Mouse (Mus musculus) hindbrain, embryonic 13.5 days (tissue): ENCODE data around the gene Nipal3. TPM values are rescaled to one million over a fixed set of nuclear protein-coding genes. Genes with fewer than 3 reads are reported as not detected.
A peak's percentile ranks its signal among the peaks of the same experiment; 100 is the strongest.

Source experiments
- ATAC-seq: fragments of 200-750 bp; cut with Nextera tagmentation; 2 replicates; pipeline ENCODE4 v1.8.0; 2017; ENCODE audit warnings: moderate TSS enrichment; ENCODE audit not compliant: low FRiP score
- H3K27ac ChIP-seq: fragments of 300-500 bp; sonication (generic); 2 replicates; pipeline ENCODE4 v1.5.1; 2015; ENCODE audit warnings: inconsistent platforms, mild to moderate bottlenecking, moderate library complexity
- H3K27me3 ChIP-seq: fragments of 300-500 bp; sonication (generic); 2 replicates; pipeline ENCODE4 v1.6.1; 2015; ENCODE audit warnings: mild to moderate bottlenecking, inconsistent platforms
- H3K36me3 ChIP-seq: fragments of 300-500 bp; sonication (generic); 2 replicates; pipeline ENCODE4 v1.6.1; 2015; ENCODE audit warnings: mild to moderate bottlenecking, inconsistent platforms
- H3K4me1 ChIP-seq: fragments of 300-500 bp; sonication (generic); replicated peaks from 2 replicates; pipeline ENCODE4 v1.6.1; 2015; ENCODE audit warnings: inconsistent platforms
- H3K4me2 ChIP-seq: fragments of 300-500 bp; sonication (generic); 2 replicates; pipeline ENCODE4 v1.6.1; 2015; ENCODE audit warnings: inconsistent platforms, mild to moderate bottlenecking, moderate library complexity
- H3K4me3 ChIP-seq: fragments of 300-500 bp; sonication (generic); 2 replicates; pipeline ENCODE4 v1.5.1; 2015; ENCODE audit warnings: mild to moderate bottlenecking, inconsistent platforms
- H3K9ac ChIP-seq: fragments of 300-500 bp; sonication (generic); 2 replicates; pipeline ENCODE4 v1.6.1; 2015; ENCODE audit warnings: mild to moderate bottlenecking, inconsistent platforms
- H3K9me3 ChIP-seq: fragments of 300-500 bp; sonication (generic); 2 replicates; pipeline ENCODE4 v1.6.1; 2016; ENCODE audit warnings: inconsistent platforms
- WGBS: fragments of 180-500 bp; shearing (Covaris S2); methylation state at CpG from one replicate; pipeline ENCODE4 v1.1.7; 2015; 5-methylcytosine and 5-hydroxymethylcytosine counted together
- polyA plus RNA-seq: library from polyadenylated mRNA; unstranded; fragments of >200 nt; fragmentation: Nextera tagmentation; extraction: Ambion mirVana; gene quantifications from 2 replicates; pipeline ENCODE4 v1.2.1, GENCODE M21; 2015

The Nipal3 gene
- polyA plus RNA-seq, 1 experiment from 2014 or later, result 6.5 TPM

GRCm38 (mm10) chr4:135429990-135430760, 64.7 kb downstream of the Nipal3 start:
- Histone ChIP-seq H3K27ac (no peak overlapping the region), H3K4me1 (peaks cover 26% of the 10 kb centered on the region), H3K4me3 (no peak overlapping the region), H3K4me2 (no peak overlapping the region), H3K27me3 (no peaks in the 10 kb centered on the region), H3K9me3 (no peaks in the 10 kb centered on the region), H3K9ac (no peak overlapping the region), H3K36me3 (no peaks in the 10 kb centered on the region; the same call in 1 of the 2 replicates)
- 85% methylated on average over 8 of the region's 8 CpGs for WGBS
- no peak for ATAC-seq

GRCm38 (mm10) chr4:135429383-135429782, 65.5 kb downstream of the Nipal3 start:
- 90% methylated on average over 4 of the region's 4 CpGs for WGBS
- ATAC-seq, result no peak
- no peak overlapping the region for H3K4me3 ChIP-seq

GRCm38 (mm10) chr4:135426587-135426986, 68.3 kb downstream of the Nipal3 start:
- Histone ChIP-seq H3K27me3 (no peaks in the 10 kb centered on the region), H3K36me3 (peaks cover 32% of the 10 kb centered on the region), H3K27ac (no peak overlapping the region), H3K9me3 (no peaks in the 10 kb centered on the region), H3K4me3 (no peak overlapping the region), H3K4me2 (no peak overlapping the region), H3K4me1 (0 out of 2 replicates have a peak, but pooled peaks cover 5% of the 10 kb centered on the region), H3K9ac (0 out of 2 replicates have a peak overlapping the region, but pooled peaks have one; percentile 1)
- 95% methylated on average over 7 of the region's 7 CpGs for WGBS
- ATAC-seq, result no peak

More at GRCm38 (mm10) chr4:135429383-135429782, 65.5 kb downstream of the Nipal3 start:
- peaks cover 5% of the 10 kb centered on the region for H3K36me3 ChIP-seq
- no peaks in the 10 kb centered on the region for H3K9me3 ChIP-seq
- no peaks in the 10 kb centered on the region for H3K27me3 ChIP-seq
- H3K4me1 ChIP-seq, result peaks cover 21% of the 10 kb centered on the region
- H3K27ac ChIP-seq, result no peak overlapping the region
- H3K4me2 ChIP-seq, result no peak overlapping the region
- H3K9ac ChIP-seq, result no peak overlapping the region

GRCm38 (mm10) chr4:135425625-135426024, 69.2 kb downstream of the Nipal3 start:
- no peaks in the 10 kb centered on the region for H3K9me3 ChIP-seq
- H3K27me3 ChIP-seq, result no peaks in the 10 kb centered on the region
- WGBS, result 86% methylated on average over 9 of the region's 9 CpGs
- no peak overlapping the region for H3K4me2 ChIP-seq
- 0 out of 2 replicates have a peak, but pooled peaks cover 5% of the 10 kb centered on the region for H3K4me1 ChIP-seq
- H3K9ac ChIP-seq, result no peak overlapping the region
- H3K27ac ChIP-seq, result no peak overlapping the region
- no peak for ATAC-seq
- peaks cover 40% of the 10 kb centered on the region for H3K36me3 ChIP-seq
- H3K4me3 ChIP-seq, result no peak overlapping the region

- H3K4me1 ChIP-seq, result no peaks in the 10 kb centered on the region
- no peaks in the 10 kb centered on the region for H3K9me3 ChIP-seq
- H3K27me3 ChIP-seq, result no peaks in the 10 kb centered on the region
- no peak overlapping the region for H3K4me2 ChIP-seq
- H3K27ac ChIP-seq, result no peak overlapping the region
- no peak overlapping the region for H3K9ac ChIP-seq
- ATAC-seq, result no peak
- H3K4me3 ChIP-seq, result no peak overlapping the region
- peaks cover 85% of the 10 kb centered on the region for H3K36me3 ChIP-seq
- 94% methylated on average over 13 of the region's 13 CpGs for WGBS
Measured at GRCm38 (mm10) chr4:135420961-135421360, 73.9 kb downstream of the Nipal3 start.

DNA sequence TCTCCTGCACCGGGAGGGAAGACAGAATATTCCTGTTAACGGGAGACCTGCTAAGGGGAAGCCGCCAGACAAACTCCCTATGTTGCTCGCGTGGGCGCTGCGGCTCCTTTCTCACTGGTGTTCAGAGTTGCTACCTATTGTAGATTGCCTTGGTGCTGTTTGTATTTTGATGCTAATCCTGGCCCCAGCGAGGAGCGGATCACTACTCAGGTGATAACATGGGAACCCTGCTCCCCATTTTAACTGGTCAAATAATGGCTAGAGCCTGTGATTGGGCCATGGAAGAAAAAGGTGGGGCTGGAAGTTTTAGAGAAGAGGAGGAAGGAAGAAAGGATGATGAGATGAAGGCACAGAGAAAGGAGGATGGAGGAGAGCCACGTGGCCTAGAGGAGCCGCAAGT, 74.4 kb downstream of the Nipal3 start:
- Histone ChIP-seq H3K27me3 (no peaks in the 10 kb centered on the region), H3K4me1 (no peaks in the 10 kb centered on the region), H3K4me2 (no peak overlapping the region), H3K36me3 (peaks cover 91% of the 10 kb centered on the region), H3K4me3 (no peak overlapping the region), H3K27ac (no peak overlapping the region), H3K9me3 (no peaks in the 10 kb centered on the region), H3K9ac (no peak overlapping the region)
- no peak for ATAC-seq
- WGBS, result 83% methylated on average over 11 of the region's 11 CpGs

- no peak overlapping the region for H3K4me2 ChIP-seq
- H3K4me3 ChIP-seq, result no peak overlapping the region
- H3K9me3 ChIP-seq, result no peaks in the 10 kb centered on the region
- no peak for ATAC-seq
- H3K27ac ChIP-seq, result no peak overlapping the region
- 88% methylated on average over 21 of the region's 21 CpGs for WGBS
- H3K4me1 ChIP-seq, result no peaks in the 10 kb centered on the region
- no peaks in the 10 kb centered on the region for H3K27me3 ChIP-seq
- H3K9ac ChIP-seq, result no peak overlapping the region
- peaks cover 93% of the 10 kb centered on the region for H3K36me3 ChIP-seq
Measured at GRCm38 (mm10) chr4:135419996-135420395, 74.8 kb downstream of the Nipal3 start.

DNA sequence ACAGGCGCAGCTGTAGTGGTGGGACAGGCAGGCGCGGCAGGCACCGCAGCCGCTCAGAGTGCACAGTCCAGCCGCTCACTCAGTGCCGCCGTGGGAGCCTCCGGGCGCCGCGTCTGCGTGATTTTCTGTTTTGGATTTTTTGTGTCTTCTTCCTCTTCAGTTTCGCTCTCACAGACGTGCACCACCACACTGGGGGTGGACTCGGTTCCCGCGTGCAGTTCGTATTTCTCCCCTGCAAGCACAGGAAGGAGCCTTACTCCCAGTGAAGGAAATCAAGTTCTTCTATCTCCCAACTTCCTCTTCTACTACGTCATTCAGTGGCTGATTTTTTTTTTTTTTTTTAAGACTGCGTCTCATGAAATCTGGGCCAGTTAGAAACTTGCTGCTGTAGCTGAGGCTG, 78.5 kb downstream of the Nipal3 start:
- Histone ChIP-seq H3K27ac (no peak overlapping the region), H3K27me3 (no peaks in the 10 kb centered on the region), H3K4me2 (no peak overlapping the region), H3K9ac (no peak overlapping the region), H3K9me3 (no peaks in the 10 kb centered on the region), H3K36me3 (peaks cover 88% of the 10 kb centered on the region), H3K4me3 (no peak overlapping the region), H3K4me1 (no peaks in the 10 kb centered on the region)
- WGBS, result 93% methylated on average over 21 of the region's 21 CpGs
- ATAC-seq, result no peak

DNA sequence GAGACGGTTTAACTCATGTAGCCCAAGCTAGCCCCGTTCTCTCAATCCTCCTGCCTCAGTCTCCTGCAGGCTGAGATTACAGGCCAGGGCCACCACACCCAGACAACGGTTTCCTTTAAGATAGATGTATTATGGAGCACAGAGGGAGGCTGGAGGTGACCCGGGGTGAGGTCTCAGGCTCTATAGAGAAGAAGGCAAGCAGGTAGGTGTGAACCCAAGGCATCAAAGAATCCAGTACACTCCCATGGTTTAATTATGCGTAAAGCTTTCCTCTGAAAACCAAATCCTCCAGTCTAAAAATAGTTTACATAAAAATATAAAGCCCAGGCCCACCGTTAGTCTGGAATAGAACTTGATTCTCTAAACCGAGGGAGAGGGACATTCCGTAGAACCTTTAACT, 81.3 kb downstream of the Nipal3 start:
- H3K9ac ChIP-seq, result no peak overlapping the region
- 84% methylated on average over 8 of the region's 8 CpGs for WGBS
- no peaks in the 10 kb centered on the region for H3K4me1 ChIP-seq
- no peak overlapping the region for H3K4me2 ChIP-seq
- peaks cover 80% of the 10 kb centered on the region for H3K36me3 ChIP-seq
- ATAC-seq, result no peak
- no peaks in the 10 kb centered on the region for H3K9me3 ChIP-seq
- no peaks in the 10 kb centered on the region for H3K27me3 ChIP-seq
- H3K4me3 ChIP-seq, result no peak overlapping the region
- H3K27ac ChIP-seq, result no peak overlapping the region

DNA sequence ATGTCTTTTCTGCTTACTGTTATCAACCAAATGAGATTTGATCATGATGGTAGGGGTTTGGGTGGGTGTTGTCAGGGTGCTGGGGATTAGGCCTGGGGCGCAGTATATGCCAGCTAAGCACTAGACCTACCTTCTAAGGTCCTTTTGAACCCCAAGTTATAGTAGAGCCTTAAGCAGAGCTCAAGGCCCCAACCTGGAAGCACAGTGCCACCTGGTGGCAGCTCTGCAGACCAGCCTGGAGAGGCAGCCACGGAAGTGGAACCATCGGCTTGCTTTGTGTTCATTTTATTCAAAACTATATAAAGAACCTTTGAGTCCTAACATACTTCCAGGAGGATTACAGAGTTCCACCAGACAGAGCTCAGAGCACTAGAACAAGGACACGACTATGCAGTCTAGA, 83.2 kb downstream of the Nipal3 start:
- no peak for ATAC-seq
- Histone ChIP-seq H3K4me1 (no peaks in the 10 kb centered on the region), H3K4me2 (no peak overlapping the region), H3K9me3 (no peaks in the 10 kb centered on the region), H3K4me3 (no peak overlapping the region), H3K36me3 (peaks cover 61% of the 10 kb centered on the region), H3K27ac (no peak overlapping the region), H3K27me3 (no peaks in the 10 kb centered on the region), H3K9ac (no peak overlapping the region)
- WGBS, result 43% methylated on average over 4 of the region's 4 CpGs

DNA sequence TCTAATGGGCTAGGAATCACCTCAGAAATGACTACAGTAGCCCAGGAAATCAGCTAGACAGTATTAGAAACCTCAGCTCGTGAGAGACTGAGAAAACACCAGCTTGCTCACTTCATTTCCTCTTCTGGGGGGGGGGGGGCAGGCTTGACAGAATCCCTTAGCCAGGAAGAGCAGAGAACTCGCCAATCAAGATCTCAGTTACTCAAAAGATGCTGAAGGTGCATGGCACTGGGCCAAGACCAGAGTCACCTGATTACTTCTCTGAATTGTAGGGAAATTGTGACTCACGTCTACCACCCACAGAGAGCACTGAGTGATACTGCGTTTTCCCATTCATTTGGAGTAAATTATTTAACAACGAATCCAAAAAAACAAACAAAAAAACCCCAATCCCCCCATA, 88.7 kb downstream of the Nipal3 start:
- H3K27me3 ChIP-seq, result 0 out of 2 replicates have a peak, but pooled peaks cover 2% of the 10 kb centered on the region
- no peak for ATAC-seq
- H3K9ac ChIP-seq, result no peak overlapping the region
- H3K4me3 ChIP-seq, result no peak overlapping the region
- no peak overlapping the region for H3K27ac ChIP-seq
- peaks cover 16% of the 10 kb centered on the region; the same call in 1 of the 2 replicates for H3K36me3 ChIP-seq
- H3K4me1 ChIP-seq, result no peaks in the 10 kb centered on the region
- no peaks in the 10 kb centered on the region for H3K9me3 ChIP-seq
- WGBS, result 67% methylated on average over 5 of the region's 5 CpGs
- H3K4me2 ChIP-seq, result no peak overlapping the region

DNA sequence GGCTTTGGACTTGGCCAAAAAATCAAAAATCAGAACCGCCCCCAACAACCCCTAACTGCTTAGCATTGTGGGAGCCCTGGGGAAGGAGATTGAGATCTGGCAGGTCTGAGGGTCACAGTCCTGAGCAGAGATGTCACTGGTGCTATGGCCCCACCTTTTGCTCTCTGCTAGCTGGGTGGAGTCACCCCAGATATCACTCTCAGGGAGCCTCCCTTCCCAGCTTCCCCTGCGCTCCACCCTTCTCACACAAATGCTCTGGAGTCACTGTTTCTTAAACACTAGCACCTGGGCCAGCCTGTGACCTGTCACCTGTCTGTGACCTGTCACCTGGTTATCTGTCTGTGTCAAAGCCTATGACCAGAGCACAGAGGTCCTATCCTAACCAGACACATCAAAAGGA, 89.9 kb downstream of the Nipal3 start:
- no peak overlapping the region for H3K9ac ChIP-seq
- no peaks in the 10 kb centered on the region for H3K9me3 ChIP-seq
- peaks cover 7% of the 10 kb centered on the region; the same call in 1 of the 2 replicates for H3K36me3 ChIP-seq
- H3K4me1 ChIP-seq, result no peaks in the 10 kb centered on the region
- H3K4me2 ChIP-seq, result no peak overlapping the region
- no peak overlapping the region for H3K27ac ChIP-seq
- no peak for ATAC-seq
- 93% methylated on average over 2 of the region's 2 CpGs for WGBS
- no peak overlapping the region for H3K4me3 ChIP-seq
- H3K27me3 ChIP-seq, result 0 out of 2 replicates have a peak, but pooled peaks cover 3% of the 10 kb centered on the region

DNA sequence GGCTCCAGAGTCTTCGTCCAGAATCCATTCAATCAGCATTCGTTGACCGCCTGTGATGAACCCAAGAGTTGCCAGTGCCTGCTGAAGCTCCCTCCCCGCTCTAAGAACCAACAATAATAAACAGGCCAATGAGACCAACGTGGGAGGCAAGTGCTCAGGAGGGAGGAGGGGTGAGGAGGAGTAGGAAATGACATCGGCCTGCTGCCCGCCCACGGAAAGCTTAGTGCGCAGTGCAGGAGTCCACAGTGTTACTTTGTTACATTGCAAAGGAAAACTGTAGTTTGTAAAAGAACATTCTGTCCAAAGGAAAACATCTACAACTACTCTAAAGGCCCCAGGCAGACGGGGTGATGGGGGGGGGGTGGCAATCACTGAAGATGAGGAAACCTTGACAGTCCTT, 90.8 kb downstream of the Nipal3 start:
- Histone ChIP-seq H3K36me3 (no peaks in the 10 kb centered on the region), H3K27ac (no peak overlapping the region), H3K9ac (no peak overlapping the region), H3K4me2 (no peak overlapping the region), H3K4me1 (no peaks in the 10 kb centered on the region), H3K9me3 (no peaks in the 10 kb centered on the region), H3K4me3 (no peak overlapping the region), H3K27me3 (peaks cover 10% of the 10 kb centered on the region)
- no peak for ATAC-seq
- 81% methylated on average over 10 of the region's 10 CpGs for WGBS
